Comparison of ENCODE assay signal across 12 mouse cellular contexts in genomic region chr11:67376308-67376707, GRCm38 (mm10). TPM values are rescaled to one million over a fixed set of nuclear protein-coding genes. Genes with fewer than 3 reads are reported as not detected.
DNase-seq lines count a peak whose midpoint lies in the region; ATAC-seq and TF ChIP-seq lines count a peak whose summit lies in the region.
"Had no signal": no experiment of that assay in that cellular context is flagged by ENCODE, and none has a peak within 500 bp of the region (broad histone marks: within the 10 kb centered on the region; RNA-seq: fewer than 3 reads in every experiment).

No protein-coding gene starts in this region.

- H3K9ac ChIP-seq in hindbrain, embryonic 11.5 days (ENCODE audit: low read depth, low read length) = no peak overlapping the region
- H3K9ac ChIP-seq in hindbrain, embryonic 16.5 days (ENCODE audit: low read depth, low read length) = no peak overlapping the region
- no peak overlapping the region for H3K9ac ChIP-seq in stomach, postnatal 0 days (ENCODE audit: low read length)
- H3K9ac ChIP-seq: heart, embryonic 15.5 days; limb, embryonic 12.5 days; neural tube, embryonic 12.5 days had no signal

- no peak for TF ChIP-seq CTCF in thymus, adult 2 months (IDR thresholded peaks at IDR 0.05; ENCODE audit: borderline replicate concordance, control insufficient read depth, extremely low read depth, insufficient read depth, low read length, poor library complexity)
- peak; percentile 71 for TF ChIP-seq CTCF in stomach, postnatal 0 days (IDR thresholded peaks at IDR 0.05; ENCODE audit: low read depth)

- H3K36me3 ChIP-seq in hindbrain, embryonic 11.5 days (ENCODE audit: control insufficient read depth, insufficient read depth, low read length) = no peaks in the 10 kb centered on the region
- H3K36me3 ChIP-seq in hindbrain, embryonic 16.5 days (ENCODE audit: control insufficient read depth, insufficient read depth, low read length) = no peaks in the 10 kb centered on the region
- no peaks in the 10 kb centered on the region for H3K36me3 ChIP-seq in thymus, adult 2 months (ENCODE audit: control insufficient read depth, insufficient read depth, low read length)
- H3K36me3 ChIP-seq in stomach, postnatal 0 days (ENCODE audit: control insufficient read depth, insufficient read depth, low read length) = no peaks in the 10 kb centered on the region
- H3K36me3 ChIP-seq: heart, embryonic 15.5 days; limb, embryonic 12.5 days; neural tube, embryonic 12.5 days had no signal

- ATAC-seq in hindbrain, embryonic 11.5 days (ENCODE audit: low FRiP score) = no peak
- no peak for ATAC-seq in hindbrain, embryonic 16.5 days
- ATAC-seq in stomach, postnatal 0 days (ENCODE audit: low FRiP score, low TSS enrichment) = no peak

- peak; percentile 62 for DNase-seq in hindbrain, embryonic 11.5 days (ENCODE audit: low spot score)
- peak; percentile 12 for DNase-seq in thymus, adult 2 months
- DNase-seq in thymus, postnatal 25 days = no peak
- DNase-seq in embryo, embryonic 10 days (ENCODE audit: low spot score) = peak; percentile 56
- DNase-seq in stomach, postnatal 0 days (ENCODE audit: low spot score) = no peak
- DNase-seq in testis, postnatal 14 days (ENCODE audit: low spot score) = no peak
- DNase-seq in natural killer cell, adult 2 months (ENCODE audit: low spot score in 2 of 2) = no peak

- H3K27ac ChIP-seq in hindbrain, embryonic 11.5 days (ENCODE audit: low read depth, low read length) = no peak overlapping the region
- H3K27ac ChIP-seq in hindbrain, embryonic 16.5 days (ENCODE audit: low read depth, low read length) = no peak overlapping the region
- no peak overlapping the region for H3K27ac ChIP-seq in thymus, adult 2 months (ENCODE audit: control insufficient read depth, insufficient read depth, low read length)
- H3K27ac ChIP-seq in stomach, postnatal 0 days (replicated peaks) = no peak overlapping the region
- H3K27ac ChIP-seq: heart, embryonic 15.5 days; limb, embryonic 12.5 days; neural tube, embryonic 12.5 days had no signal

- H3K4me1 ChIP-seq in hindbrain, embryonic 11.5 days (replicated peaks; ENCODE audit: control insufficient read depth, insufficient read depth, low read length) = 0 out of 2 replicates have a peak, but pooled peaks cover 7% of the 10 kb centered on the region
- peaks cover 4% of the 10 kb centered on the region for H3K4me1 ChIP-seq in hindbrain, embryonic 16.5 days (ENCODE audit: control insufficient read depth, insufficient read depth, low read depth, low read length)
- H3K4me1 ChIP-seq in thymus, adult 2 months (replicated peaks; ENCODE audit: control insufficient read depth, insufficient read depth, low read length) = 0 out of 2 replicates have a peak, but pooled peaks cover 2% of the 10 kb centered on the region
- H3K4me1 ChIP-seq in stomach, postnatal 0 days (replicated peaks; ENCODE audit: control insufficient read depth, insufficient read depth) = no peaks in the 10 kb centered on the region
- H3K4me1 ChIP-seq: heart, embryonic 15.5 days; limb, embryonic 12.5 days had no signal

- no peak for TF ChIP-seq EP300 in stomach, postnatal 0 days (optimal IDR thresholded peaks at IDR 0.05)

- H3K9me3 ChIP-seq in hindbrain, embryonic 11.5 days (ENCODE audit: control insufficient read depth, low read length) = no peaks in the 10 kb centered on the region
- no peaks in the 10 kb centered on the region for H3K9me3 ChIP-seq in hindbrain, embryonic 16.5 days (ENCODE audit: control insufficient read depth, low read length)
- no peaks in the 10 kb centered on the region for H3K9me3 ChIP-seq in stomach, postnatal 0 days (ENCODE audit: control insufficient read depth, low read length)
- H3K9me3 ChIP-seq: heart, embryonic 15.5 days; limb, embryonic 12.5 days; neural tube, embryonic 12.5 days had no signal

- no peak for TF ChIP-seq POLR2A in thymus, adult 2 months (IDR thresholded peaks at IDR 0.05; ENCODE audit: control insufficient read depth, extremely low read depth, insufficient read depth, low read length, poor library complexity)

- H3K27me3 ChIP-seq in hindbrain, embryonic 11.5 days (ENCODE audit: control insufficient read depth, insufficient read depth, low read length) = 0 out of 2 replicates have a peak, but pooled peaks cover 3% of the 10 kb centered on the region
- H3K27me3 ChIP-seq in hindbrain, embryonic 16.5 days (replicated peaks; ENCODE audit: control insufficient read depth, insufficient read depth, low read length) = no peaks in the 10 kb centered on the region
- H3K27me3 ChIP-seq in thymus, adult 2 months (ENCODE audit: control insufficient read depth, insufficient read depth, low read length) = no peaks in the 10 kb centered on the region
- H3K27me3 ChIP-seq in stomach, postnatal 0 days (ENCODE audit: control insufficient read depth, insufficient read depth, low read length) = no peaks in the 10 kb centered on the region; the same call in 1 of the 2 replicates
- H3K27me3 ChIP-seq: neural tube, embryonic 12.5 days had no signal

- H3K4me2 ChIP-seq in hindbrain, embryonic 11.5 days (replicated peaks; ENCODE audit: low read depth, low read length) = no peak overlapping the region
- no peak overlapping the region for H3K4me2 ChIP-seq in hindbrain, embryonic 16.5 days (ENCODE audit: low read length)
- H3K4me2 ChIP-seq in stomach, postnatal 0 days (replicated peaks; ENCODE audit: low read depth) = no peak overlapping the region
- H3K4me2 ChIP-seq: heart, embryonic 15.5 days; limb, embryonic 12.5 days; neural tube, embryonic 12.5 days had no signal

- no peak overlapping the region for H3K4me3 ChIP-seq in hindbrain, embryonic 11.5 days (ENCODE audit: low read depth, low read length)
- H3K4me3 ChIP-seq in hindbrain, embryonic 16.5 days (ENCODE audit: low read length) = no peak overlapping the region
- no peak overlapping the region for H3K4me3 ChIP-seq in thymus, adult 2 months (ENCODE audit: control insufficient read depth, insufficient read depth, low read length)
- no peak overlapping the region for H3K4me3 ChIP-seq in stomach, postnatal 0 days (ENCODE audit: low read depth, low read length)
- H3K4me3 ChIP-seq: erythroblast, embryonic 14.5 days; heart, embryonic 15.5 days; limb, embryonic 12.5 days; neural tube, embryonic 12.5 days had no signal

RNA-seq across cellular contexts. Expression of gene Myh13, which starts 54.9 kb away (rescaled TPM):
- polyA plus RNA-seq in hindbrain, embryonic 11.5 days (2014; fragmentation: Nextera tagmentation; extraction: Ambion mirVana) = not detected in 2 replicates
- 0.37 and 0.58 TPM in 2 replicates for polyA plus RNA-seq in hindbrain, embryonic 16.5 days (2015; fragmentation: Nextera tagmentation; extraction: Ambion mirVana)
- polyA plus RNA-seq in thymus, adult 2 months (2012; rRNA removed) = 0.03 and 0.17 TPM in 2 replicates
- polyA plus RNA-seq in stomach, postnatal 0 days (2015; fragmentation: Nextera tagmentation; extraction: Ambion mirVana) = not detected in 2 replicates
- polyA plus RNA-seq: erythroblast, embryonic 14.5 days; neural tube, embryonic 12.5 days had no signal

Comparison
In these comparisons a context has a peak if more than half of its experiments do, and no peak if none do; other contexts are left out.
1. DNase-seq: peak in hindbrain, embryonic 11.5 days (single experiment), thymus, adult 2 months (single experiment) and embryo, embryonic 10 days (single experiment); none in thymus, postnatal 25 days (single experiment), stomach, postnatal 0 days (single experiment), testis, postnatal 14 days (single experiment) and natural killer cell, adult 2 months (0 of 2).